Mouse (Mus musculus) stomach, postnatal 0 days (tissue): Measurements from ENCODE around the gene Mgst2.

Source experiments
- CTCF ChIP-seq: IDR thresholded peaks from 2 replicates; pipeline ENCODE4 v1.5.1; 2016; ENCODE audit warnings: antibody characterized with exemption, low read depth, mild to moderate bottlenecking, moderate library complexity
- EP300 ChIP-seq: optimal IDR thresholded peaks from 2 replicates; pipeline ENCODE3; 2016; ENCODE audit warnings: antibody characterized with exemption

GRCm38 (mm10) chr3:51630746-51631145 lies 29.4 kb upstream of the Mgst2 start:
- TF ChIP-seq EP300, result no peak
- no peak for TF ChIP-seq CTCF
